Mouse (Mus musculus): Measurements from ENCODE around the gene Dll1. TPM values are rescaled to one million over a fixed set of nuclear protein-coding genes. Genes with fewer than 3 reads are reported as not detected.

Dll1 gene
- polyA plus RNA-seq, 1 experiment from 2014 or later: 18.2 TPM

Other genes with a start within 250 kb of the Dll1 start
- 45.0 and 45.7 TPM in 2 replicates for gene Fam120b, start 19.3 kb upstream of the Dll1 start, polyA plus RNA-seq (2015; fragmentation: Nextera tagmentation; extraction: Ambion mirVana)
- gene Psmb1, start 122.9 kb upstream of the Dll1 start, polyA plus RNA-seq (2015; fragmentation: Nextera tagmentation; extraction: Ambion mirVana): 229 and 241 TPM in 2 replicates
- 53.5 and 59.6 TPM in 2 replicates for gene Tbp, start 123.0 kb upstream of the Dll1 start, polyA plus RNA-seq (2015; fragmentation: Nextera tagmentation; extraction: Ambion mirVana)
- gene Pdcd2, start 150.4 kb upstream of the Dll1 start, polyA plus RNA-seq (2015; fragmentation: Nextera tagmentation; extraction: Ambion mirVana): 58.2 TPM in 2 replicates
- gene Prdm9, start 187.5 kb upstream of the Dll1 start, polyA plus RNA-seq (2015; fragmentation: Nextera tagmentation; extraction: Ambion mirVana): 1.4 and 2.3 TPM in 2 replicates